Mouse (Mus musculus) lung, postnatal 36 days (tissue): ENCODE measurements at regions not wholly inside any gene's neighbourhood (a gene's known extent, or its start where the extent isn't known, plus 50 kb on each side); places are given as distances from the start of the nearest gene placed in this dataset.
A peak's percentile ranks its signal among the peaks of the same experiment; 100 is the strongest.
"Not testable (repeated sequence)": the region's sequence is repeated elsewhere in the genome, so short reads cannot be mapped to it uniquely, and the experiment has no call there.

Experiments
- DNase-seq: peaks from one replicate; pipeline ENCODE4 v3.0.0; 2022; ENCODE audit warnings: mixed read lengths

- no peak for DNase-seq
Measured at GRCm38 (mm10) chr8:126772748-126773147, 172.9 kb downstream of the Tomm20 start.

- no peak for DNase-seq
Measured at GRCm38 (mm10) chr8:126772194-126772593, 173.4 kb downstream of the Tomm20 start.

GRCm38 (mm10) chr8:126770374-126770773 is 175.3 kb downstream of the Tomm20 start:
- not testable (repeated sequence) for DNase-seq

GRCm38 (mm10) chr8:126768142-126768541 is 174.4 kb upstream of the Irf2bp2 start:
- no peak for DNase-seq

- peak; percentile 32 for DNase-seq
Measured at GRCm38 (mm10) chr8:126767341-126767740, 173.6 kb upstream of the Irf2bp2 start.

GRCm38 (mm10) chr8:126765693-126766238 is 172.0 kb upstream of the Irf2bp2 start:
- DNase-seq = no peak

- peak; percentile 69 for DNase-seq
Measured at GRCm38 (mm10) chr8:126763600-126763999, 169.8 kb upstream of the Irf2bp2 start.

GRCm38 (mm10) chr8:126759711-126760110 is 165.9 kb upstream of the Irf2bp2 start:
- DNase-seq = peak; percentile 59

GRCm38 (mm10) chr8:126758951-126759350 is 165.2 kb upstream of the Irf2bp2 start:
- no peak for DNase-seq

- DNase-seq = peak; percentile 83
Measured at GRCm38 (mm10) chr8:126757951-126758757, 164.4 kb upstream of the Irf2bp2 start.

- DNase-seq = peak; percentile 67
Measured at GRCm38 (mm10) chr8:126756300-126757097, 162.7 kb upstream of the Irf2bp2 start.

GRCm38 (mm10) chr8:126755669-126756068 is 161.9 kb upstream of the Irf2bp2 start:
- peak; percentile 67 for DNase-seq

- no peak for DNase-seq
Measured at GRCm38 (mm10) chr8:126754361-126754809, 160.6 kb upstream of the Irf2bp2 start.

- no peak for DNase-seq
Measured at GRCm38 (mm10) chr8:126753059-126753855, 159.5 kb upstream of the Irf2bp2 start.

- no peak for DNase-seq
Measured at GRCm38 (mm10) chr8:126751416-126752140, 157.8 kb upstream of the Irf2bp2 start.

GRCm38 (mm10) chr8:126745992-126746775 is 152.4 kb upstream of the Irf2bp2 start:
- no peak for DNase-seq

GRCm38 (mm10) chr8:126744747-126745382 is 151.1 kb upstream of the Irf2bp2 start:
- no peak for DNase-seq

- DNase-seq = no peak
Measured at GRCm38 (mm10) chr8:126743296-126743695, 149.5 kb upstream of the Irf2bp2 start.

GRCm38 (mm10) chr8:126742081-126742480 is 148.3 kb upstream of the Irf2bp2 start:
- no peak for DNase-seq

GRCm38 (mm10) chr8:126741031-126741430 is 147.2 kb upstream of the Irf2bp2 start:
- DNase-seq = peak; percentile 94

GRCm38 (mm10) chr8:126739768-126740167 is 146.0 kb upstream of the Irf2bp2 start:
- DNase-seq = no peak
